Mouse (Mus musculus) left cerebral cortex, postnatal 14 days (tissue): ENCODE results near the gene Mcf2l. TPM values are rescaled to one million over a fixed set of nuclear protein-coding genes. Genes with fewer than 3 reads are reported as not detected.
A peak's percentile ranks its signal among the peaks of the same experiment; 100 is the strongest.

ENCODE experiments used
- DNase-seq, 2 experiments: peaks; one replicate each; pipeline ENCODE4 v3.0.0; 2021 to 2022; ENCODE audit warnings: low spot score in 2 of 2, mixed read lengths in 1 of 2
- intact Hi-C: fragments of 180-260 bp; cut with DNase I; formaldehyde crosslinking; loops from one replicate; pipeline ENCODE4 v1.15.1; 2025
- long read RNA-seq, 2 experiments: library from polyadenylated mRNA; stranded (forward); transcript quantifications; one replicate each; pipeline ENCODE4 v2.0.0; 2021
- total RNA-seq, 2 experiments: library from RNA; stranded (reverse); gene quantifications; 2 replicates each; pipeline ENCODE4 v1.2.3; 2021

The Mcf2l gene
- total RNA-seq = 100 to 1,000 TPM; 249 to 271 TPM
- long read RNA-seq, experiment 1, full-length matches to known transcripts = 14 of 154 reads
- long read RNA-seq, experiment 1, partial matches to known transcripts = 44 of 154 reads
- long read RNA-seq, experiment 1, other reads (novel, unspliced or antisense) = 96 of 154 reads
- long read RNA-seq, experiment 2, full-length matches to known transcripts = 17 of 150 reads
- long read RNA-seq, experiment 2, partial matches to known transcripts = 59 of 150 reads
- long read RNA-seq, experiment 2, other reads (novel, unspliced or antisense) = 74 of 150 reads

DNA sequence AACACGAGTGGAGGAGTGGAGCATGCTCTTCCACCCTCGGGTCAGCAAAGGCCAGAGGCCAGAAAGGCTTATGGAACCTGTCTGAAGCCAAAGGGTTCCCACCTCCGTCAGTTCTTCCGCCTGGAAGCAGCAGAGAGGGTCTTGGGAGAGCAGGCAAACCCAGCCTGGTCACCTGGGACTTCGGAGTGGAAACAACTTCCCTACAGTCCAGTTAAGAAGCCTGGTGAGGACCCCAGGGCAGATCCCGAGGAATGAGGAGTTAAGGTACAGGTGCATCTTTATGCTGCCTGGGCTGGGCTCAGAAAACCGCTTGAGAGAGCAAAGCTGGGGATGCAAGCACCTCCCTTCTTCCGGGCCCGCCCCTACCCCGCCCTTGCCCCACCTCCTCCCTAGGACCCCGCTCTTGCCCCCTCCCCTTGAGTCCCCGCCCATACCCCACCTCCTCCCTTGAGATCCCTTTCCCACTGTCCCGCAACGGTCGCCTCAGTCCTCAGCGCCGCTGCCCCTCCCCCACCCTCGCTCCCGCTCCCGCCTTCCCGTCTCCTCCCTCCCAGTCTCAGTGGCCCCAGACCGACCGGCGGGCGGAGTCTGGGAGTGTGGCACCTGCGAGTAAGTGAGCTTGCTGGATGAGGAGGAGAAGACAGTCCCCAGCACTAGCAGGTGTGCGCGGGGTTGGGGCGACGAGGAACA lies at the start of gene Mcf2l:
Mcf2l (plus strand) TSS at position 450 of the 690 bp plus-strand sequence.
- intact Hi-C loops = no loop called here
- peak in 1 of 2 experiments; percentile 37 for DNase-seq

- DNase-seq = no peak
- intact Hi-C loops = no loop called here
Measured at GRCm38 (mm10) chr8:12824562-12824961, 49.0 kb upstream of the Mcf2l start.

DNA sequence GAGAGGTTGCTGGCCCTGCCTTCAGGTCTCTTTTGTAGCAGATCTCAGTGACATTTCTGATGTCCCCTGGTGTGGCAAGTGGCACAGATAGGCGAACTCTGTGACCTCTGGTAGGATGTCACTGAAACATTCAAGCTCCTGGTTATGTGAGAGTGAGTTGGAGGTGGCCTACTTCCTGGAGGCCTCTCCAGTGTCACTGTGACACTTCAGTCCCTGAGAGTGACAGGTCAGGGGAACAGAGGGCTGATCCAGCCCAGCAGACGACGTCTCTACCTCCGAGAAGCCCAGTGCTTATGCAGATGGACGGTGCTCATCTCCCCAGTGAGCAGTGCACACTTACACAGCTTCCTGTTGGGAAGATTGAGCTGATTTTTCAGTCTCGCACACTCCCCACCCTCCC lies 48.4 kb upstream of the Mcf2l start:
- no peak for DNase-seq
- intact Hi-C loops = no loop called here

DNA sequence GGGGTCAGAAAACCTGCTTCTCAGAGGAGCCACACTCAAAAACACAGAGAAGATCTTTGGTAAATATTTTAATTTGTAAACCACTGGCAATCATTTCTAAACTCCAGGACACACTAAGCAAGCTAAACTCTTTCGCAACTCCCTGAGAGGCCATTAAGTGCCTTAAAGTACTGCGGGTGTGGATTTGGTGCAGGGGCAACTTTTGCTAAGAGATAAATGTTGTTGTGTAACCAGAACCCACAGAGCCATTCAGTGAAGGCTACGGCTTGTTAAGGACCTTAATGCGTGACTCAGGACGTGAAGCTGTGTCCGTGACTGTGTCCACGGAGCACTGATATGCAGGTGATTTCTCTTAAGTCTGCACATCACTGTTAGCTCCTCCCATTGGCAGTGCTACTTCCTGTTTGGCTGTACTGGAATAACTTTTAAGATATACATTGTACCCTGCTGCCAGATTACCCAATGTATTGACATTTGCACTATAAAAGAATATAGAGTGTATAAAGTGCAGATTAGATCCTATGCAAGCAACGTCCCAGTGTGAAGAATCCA lies 47.8 kb upstream of the Mcf2l start:
- no peak for DNase-seq
- intact Hi-C loops = no loop called here

GRCm38 (mm10) chr8:12827124-12827523 lies 46.5 kb upstream of the Mcf2l start:
- no peak for DNase-seq
- intact Hi-C loops = no loop called here

GRCm38 (mm10) chr8:12828298-12828697 lies 45.3 kb upstream of the Mcf2l start:
- intact Hi-C loops = no loop called here
- no peak for DNase-seq

- no peak for DNase-seq
- intact Hi-C loops = no loop called here
Measured at GRCm38 (mm10) chr8:12829381-12829780, 44.2 kb upstream of the Mcf2l start.

- intact Hi-C loops = no loop called here
- DNase-seq = peak in 1 of 2 experiments; percentile 61
Measured at GRCm38 (mm10) chr8:12831659-12832589, 41.7 kb upstream of the Mcf2l start.

- intact Hi-C loops = no loop called here
- DNase-seq = no peak
Measured at GRCm38 (mm10) chr8:12833616-12834015, 40.0 kb upstream of the Mcf2l start.

- DNase-seq = no peak
- intact Hi-C loops = no loop called here
Measured at GRCm38 (mm10) chr8:12840834-12841233, 32.8 kb upstream of the Mcf2l start.

- no peak for DNase-seq
- intact Hi-C loops = no loop called here
Measured at GRCm38 (mm10) chr8:12842342-12842995, 31.1 kb upstream of the Mcf2l start.

GRCm38 (mm10) chr8:12844347-12844950 lies 29.2 kb upstream of the Mcf2l start:
- DNase-seq = no peak
- intact Hi-C loops = no loop called here

- no peak for DNase-seq
- intact Hi-C loops = no loop called here
Measured at GRCm38 (mm10) chr8:12846447-12846846, 27.2 kb upstream of the Mcf2l start.

- intact Hi-C loops = no loop called here
- DNase-seq = no peak
Measured at GRCm38 (mm10) chr8:12851241-12851640, 22.4 kb upstream of the Mcf2l start.

GRCm38 (mm10) chr8:12856038-12856437 lies 17.6 kb upstream of the Mcf2l start:
- intact Hi-C loops = no loop called here

GRCm38 (mm10) chr8:12863061-12863460 lies 10.5 kb upstream of the Mcf2l start:
- no peak for DNase-seq
- intact Hi-C loops = no loop called here

More at GRCm38 (mm10) chr8:12856038-12856437, 17.6 kb upstream of the Mcf2l start:
- DNase-seq = no peak

- intact Hi-C loops = no loop called here
- no peak for DNase-seq
Measured at GRCm38 (mm10) chr8:12863608-12864007, 10.0 kb upstream of the Mcf2l start.

DNA sequence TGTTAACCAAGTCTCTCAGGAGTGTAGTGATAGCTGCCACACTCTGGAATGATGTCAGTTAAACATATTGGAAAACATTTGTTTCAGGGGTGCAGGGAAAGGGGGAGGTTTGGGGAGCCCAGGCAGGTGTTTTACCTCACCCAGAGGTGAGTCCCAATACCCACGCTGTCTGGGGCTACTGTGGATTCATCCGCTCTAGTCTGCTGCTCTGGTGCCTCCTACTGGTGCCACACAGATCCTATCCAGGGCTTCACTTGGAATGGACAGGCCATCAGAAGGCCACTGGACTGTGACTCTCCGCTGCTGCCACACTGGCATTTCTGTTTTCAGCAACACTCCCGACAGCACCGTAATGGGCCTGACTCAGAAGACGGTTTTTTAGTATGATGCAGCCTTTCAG lies 7.8 kb upstream of the Mcf2l start:
- intact Hi-C loops = no loop called here
- DNase-seq = no peak

DNA sequence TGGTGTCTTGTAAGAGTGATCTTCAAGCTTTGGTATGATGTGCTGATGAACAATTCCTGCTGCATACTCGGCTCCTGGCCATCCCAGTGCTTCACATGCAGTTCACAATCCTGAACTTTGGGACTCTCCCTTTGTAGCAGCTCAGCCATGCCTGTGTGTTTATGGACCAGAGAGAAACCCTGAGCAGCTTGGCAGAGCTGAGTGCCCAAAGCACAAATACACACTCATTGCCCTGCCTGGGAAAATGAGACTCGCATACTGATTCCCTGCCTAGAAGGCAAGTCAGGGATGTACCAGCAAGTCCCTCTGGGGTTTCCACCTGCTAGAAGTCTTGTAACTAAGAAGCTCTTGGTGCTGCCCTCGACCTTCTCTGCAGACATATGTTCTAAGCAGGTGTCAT lies 3.9 kb upstream of the Mcf2l start:
- intact Hi-C loops = no loop called here
- DNase-seq = peak in 1 of 2 experiments; percentile 39
